Mouse (Mus musculus): Measurements from ENCODE around the gene Trip6. TPM values are rescaled to one million over a fixed set of nuclear protein-coding genes. Genes with fewer than 3 reads are reported as not detected.

Trip6 gene
- total and polyA plus RNA-seq, 3 experiments = 0.86 to 3.9 (median 1.8) TPM

GRCm38 (mm10) chr5:137263897-137264720 is 50.1 kb downstream of the Trip6 start:
- no peaks in the 10 kb centered on the region for H3K79me2 ChIP-seq (replicated peaks; ENCODE audit: control insufficient read depth, extremely low read depth, insufficient read depth, poor library complexity, severe bottlenecking)
- no peak overlapping the region for H3K9ac ChIP-seq (ENCODE audit: insufficient read depth, low read depth)
- H3K4me1 ChIP-seq (ENCODE audit: control insufficient read depth in 1 of 2, insufficient read depth in 2 of 2) = no peaks in the 10 kb centered on the region
- dilution Hi-C loops (cut with MboI; ENCODE audit: extremely low pct_ligation_motif_present, extremely low pct_unique_long_range_greater_than_20kb, low sequenced_read_pairs) = no loop called here
- H3K27me3 ChIP-seq (replicated peaks) = peaks cover 2% of the 10 kb centered on the region
- in situ Hi-C loops (cut with MboI; ENCODE audit: low pct_ligation_motif_present, low pct_unique_long_range_greater_than_20kb, low sequenced_read_pairs) = no loop called here
- H3K36me3 ChIP-seq (replicated peaks in 1 of 2; ENCODE audit: control insufficient read depth in 1 of 2, insufficient read depth in 1 of 2, low read length in 1 of 2) = no peaks in the 10 kb centered on the region
- no peaks in the 10 kb centered on the region for H3K9me3 ChIP-seq (replicated peaks; ENCODE audit: low read length)
- H3K27ac ChIP-seq (ENCODE audit: insufficient read depth, low read depth) = no peak overlapping the region
- H3K4me3 ChIP-seq (replicated peaks in 1 of 3; ENCODE audit: low read depth in 2 of 3, low read length in 2 of 3, poor library complexity in 1 of 3) = no peak overlapping the region
- no peak for DNase-seq (ENCODE audit: extremely low read depth)
- TF ChIP-seq ZC3H11A (IDR thresholded peaks at IDR 0.05; ENCODE audit: low read depth, low read length) (no peak), CHD1 (IDR thresholded peaks at IDR 0.05; ENCODE audit: low read depth, low read length) (no peak), HCFC1 (IDR thresholded peaks at IDR 0.05; ENCODE audit: low read depth, low read length) (no peak), MAFK (IDR thresholded peaks at IDR 0.05; ENCODE audit: insufficient replicate concordance, low read length) (no peak), PAX5 (IDR thresholded peaks at IDR 0.05; ENCODE audit: low read length) (no peak), ZKSCAN1 (IDR thresholded peaks at IDR 0.05; ENCODE audit: borderline replicate concordance, low read depth, low read length) (no peak), MAZ (IDR thresholded peaks at IDR 0.05; ENCODE audit: low read depth, low read length) (no peak), MXI1 (IDR thresholded peaks at IDR 0.05; ENCODE audit: low read depth, low read length) (no peak), TBP (conservative IDR thresholded peaks at IDR 0.05; ENCODE audit: low read depth, low read length) (no peak), MYC (IDR thresholded peaks at IDR 0.05; ENCODE audit: low read depth, low read length) (no peak), E2F4 (IDR thresholded peaks at IDR 0.05; ENCODE audit: insufficient replicate concordance, low read depth, low read length) (no peak), ELF1 (IDR thresholded peaks at IDR 0.05; ENCODE audit: low read depth, low read length) (no peak)
- H3K4me2 ChIP-seq (ENCODE audit: insufficient read depth, low read depth, poor library complexity, severe bottlenecking) = no peak overlapping the region

Other genes starting within 250 kb of the Trip6 start
- gene Serpine1, start 242.1 kb downstream of the Trip6 start, total RNA-seq (2012; rRNA removed) = 0.34 and 0.51 TPM in 2 replicates
- gene Serpine1, start 242.1 kb downstream of the Trip6 start, total RNA-seq (2014; rRNA removed) = 0.84 and 1.8 TPM in 2 replicates
- gene Serpine1, start 242.1 kb downstream of the Trip6 start, polyA plus RNA-seq (2012; ENCODE audit: insufficient read length, low read depth) = 0.44 and 0.61 TPM in 2 replicates
- 11.8 and 12.9 TPM in 2 replicates for gene Trim56, start 198.2 kb downstream of the Trip6 start, total RNA-seq (2012; rRNA removed)
- 6.0 and 7.6 TPM in 2 replicates for gene Trim56, start 198.2 kb downstream of the Trip6 start, total RNA-seq (2014; rRNA removed)
- gene Trim56, start 198.2 kb downstream of the Trip6 start, polyA plus RNA-seq (2012; ENCODE audit: insufficient read length, low read depth) = 10.8 and 11.2 TPM in 2 replicates
- 0.17 TPM in 1 of 2 replicates, not detected in the other for gene Muc3, start 165.1 kb downstream of the Trip6 start, total RNA-seq (2012; rRNA removed)
- gene Muc3, start 165.1 kb downstream of the Trip6 start, total RNA-seq (2014; rRNA removed) = not detected in 2 replicates
- gene Muc3, start 165.1 kb downstream of the Trip6 start, polyA plus RNA-seq (2012; ENCODE audit: insufficient read length, low read depth) = 0.13 TPM in 1 of 2 replicates, not detected in the other
- not detected in 2 replicates for gene Muc3a, start 102.0 kb downstream of the Trip6 start, total RNA-seq (2012; rRNA removed)
- gene Muc3a, start 102.0 kb downstream of the Trip6 start, total RNA-seq (2014; rRNA removed) = not detected in 2 replicates
- gene Muc3a, start 102.0 kb downstream of the Trip6 start, polyA plus RNA-seq (2012; ENCODE audit: insufficient read length, low read depth) = not detected in 2 replicates
- 0.13 TPM in 2 replicates for gene Ache, start 26.9 kb downstream of the Trip6 start, total RNA-seq (2012; rRNA removed)
- gene Ache, start 26.9 kb downstream of the Trip6 start, total RNA-seq (2014; rRNA removed) = not detected in 2 replicates
- gene Ache, start 26.9 kb downstream of the Trip6 start, polyA plus RNA-seq (2012; ENCODE audit: insufficient read length, low read depth) = 0.11 and 0.23 TPM in 2 replicates
- 2.9 and 4.1 TPM in 2 replicates for gene Ufsp1, start 19.8 kb downstream of the Trip6 start, total RNA-seq (2012; rRNA removed)
- 0.91 and 1.6 TPM in 2 replicates for gene Ufsp1, start 19.8 kb downstream of the Trip6 start, total RNA-seq (2014; rRNA removed)
- gene Ufsp1, start 19.8 kb downstream of the Trip6 start, polyA plus RNA-seq (2012; ENCODE audit: insufficient read length, low read depth) = 4.4 and 5.2 TPM in 2 replicates
- gene Srrt, start 6.7 kb downstream of the Trip6 start, total RNA-seq (2012; rRNA removed) = 165 and 267 TPM in 2 replicates
- gene Srrt, start 6.7 kb downstream of the Trip6 start, total RNA-seq (2014; rRNA removed) = 148 and 183 TPM in 2 replicates
- gene Srrt, start 6.7 kb downstream of the Trip6 start, polyA plus RNA-seq (2012; ENCODE audit: insufficient read length, low read depth) = 493 and 576 TPM in 2 replicates
- gene Slc12a9, start 19.2 kb upstream of the Trip6 start, total RNA-seq (2012; rRNA removed) = 11.1 and 11.5 TPM in 2 replicates
- gene Slc12a9, start 19.2 kb upstream of the Trip6 start, total RNA-seq (2014; rRNA removed) = 2.8 and 3.0 TPM in 2 replicates
- 7.9 and 8.2 TPM in 2 replicates for gene Slc12a9, start 19.2 kb upstream of the Trip6 start, polyA plus RNA-seq (2012; ENCODE audit: insufficient read length, low read depth)
- gene Ephb4, start 35.7 kb upstream of the Trip6 start, total RNA-seq (2012; rRNA removed) = 1.6 and 2.2 TPM in 2 replicates
- 0.41 and 0.56 TPM in 2 replicates for gene Ephb4, start 35.7 kb upstream of the Trip6 start, total RNA-seq (2014; rRNA removed)
- 1.4 and 1.5 TPM in 2 replicates for gene Ephb4, start 35.7 kb upstream of the Trip6 start, polyA plus RNA-seq (2012; ENCODE audit: insufficient read length, low read depth)
- gene Zan, start 162.7 kb upstream of the Trip6 start, total RNA-seq (2012; rRNA removed) = 0.04 TPM in 1 of 2 replicates, not detected in the other
- gene Zan, start 162.7 kb upstream of the Trip6 start, total RNA-seq (2014; rRNA removed) = not detected in 2 replicates
- 0.10 and 0.78 TPM in 2 replicates for gene Zan, start 162.7 kb upstream of the Trip6 start, polyA plus RNA-seq (2012; ENCODE audit: insufficient read length, low read depth)
- gene Pop7, start 188.1 kb upstream of the Trip6 start, total RNA-seq (2012; rRNA removed) = 38.5 and 44.9 TPM in 2 replicates
- gene Pop7, start 188.1 kb upstream of the Trip6 start, total RNA-seq (2014; rRNA removed) = 44.2 and 44.9 TPM in 2 replicates
- 34.6 and 35.0 TPM in 2 replicates for gene Pop7, start 188.1 kb upstream of the Trip6 start, polyA plus RNA-seq (2012; ENCODE audit: insufficient read length, low read depth)
- 4.9 and 5.9 TPM in 2 replicates for gene Gigyf1, start 204.1 kb upstream of the Trip6 start, total RNA-seq (2012; rRNA removed)
- 0.98 and 1.3 TPM in 2 replicates for gene Gigyf1, start 204.1 kb upstream of the Trip6 start, total RNA-seq (2014; rRNA removed)
- 12.3 and 14.0 TPM in 2 replicates for gene Gigyf1, start 204.1 kb upstream of the Trip6 start, polyA plus RNA-seq (2012; ENCODE audit: insufficient read length, low read depth)
- not detected in 2 replicates for gene Epo, start 218.8 kb upstream of the Trip6 start, total RNA-seq (2012; rRNA removed)
- not detected in 2 replicates for gene Epo, start 218.8 kb upstream of the Trip6 start, total RNA-seq (2014; rRNA removed)
- gene Epo, start 218.8 kb upstream of the Trip6 start, polyA plus RNA-seq (2012; ENCODE audit: insufficient read length, low read depth) = not detected in 2 replicates
- gene Gnb2, start 219.1 kb upstream of the Trip6 start, total RNA-seq (2012; rRNA removed) = 388 and 480 TPM in 2 replicates
- gene Gnb2, start 219.1 kb upstream of the Trip6 start, total RNA-seq (2014; rRNA removed) = 261 and 264 TPM in 2 replicates
- gene Gnb2, start 219.1 kb upstream of the Trip6 start, polyA plus RNA-seq (2012; ENCODE audit: insufficient read length, low read depth) = 312 and 327 TPM in 2 replicates
- gene Actl6b, start 239.1 kb upstream of the Trip6 start, total RNA-seq (2012; rRNA removed) = not detected in 2 replicates
- not detected in 2 replicates for gene Actl6b, start 239.1 kb upstream of the Trip6 start, total RNA-seq (2014; rRNA removed)
- not detected in 2 replicates for gene Actl6b, start 239.1 kb upstream of the Trip6 start, polyA plus RNA-seq (2012; ENCODE audit: insufficient read length, low read depth)